Mouse (Mus musculus): Measurements from ENCODE around the gene Pabpn1.

GRCm38 (mm10) chr14:54927296-54927695, 35.0 kb downstream of the Pabpn1 start:
- TF ChIP-seq CTCF (IDR thresholded peaks at IDR 0.05; ENCODE audit: insufficient read depth, low read depth, low read length) (no peak), POLR2A (IDR thresholded peaks at IDR 0.05; ENCODE audit: insufficient read depth, low read depth, low read length) (no peak)

All from olfactory bulb, adult 2 months (tissue).